Mouse (Mus musculus) neural tube, embryonic 13.5 days (tissue): Measurements from ENCODE around the gene Ggta1. TPM values are rescaled to one million over a fixed set of nuclear protein-coding genes. Genes with fewer than 3 reads are reported as not detected.

Experiments used
- ATAC-seq: fragments of 200-750 bp; cut with Nextera tagmentation; 2 replicates; pipeline ENCODE4 v1.8.0; 2017; ENCODE audit warnings: low read depth, mild to moderate bottlenecking, moderate TSS enrichment, moderate library complexity
- H3K27ac ChIP-seq: fragments of 300-500 bp; sonication (generic); replicated peaks from 2 replicates; pipeline ENCODE4 v1.5.1; 2015; ENCODE audit warnings: moderate library complexity, mild to moderate bottlenecking, inconsistent platforms
- H3K27me3 ChIP-seq: fragments of 300-500 bp; sonication (generic); 2 replicates; pipeline ENCODE4 v1.6.1; 2015; ENCODE audit warnings: mild to moderate bottlenecking, inconsistent platforms
- H3K36me3 ChIP-seq: fragments of 300-500 bp; sonication (generic); 2 replicates; pipeline ENCODE4 v1.6.1; 2015; ENCODE audit warnings: mild to moderate bottlenecking, inconsistent platforms
- H3K4me1 ChIP-seq: fragments of 300-500 bp; sonication (generic); replicated peaks from 2 replicates; pipeline ENCODE4 v1.6.1; 2015; ENCODE audit warnings: inconsistent platforms
- H3K4me2 ChIP-seq: fragments of 300-500 bp; sonication (generic); 2 replicates; pipeline ENCODE4 v1.6.1; 2015; ENCODE audit warnings: inconsistent platforms, mild to moderate bottlenecking, moderate library complexity
- H3K4me3 ChIP-seq: fragments of 300-500 bp; sonication (generic); 2 replicates; pipeline ENCODE4 v1.5.1; 2015; ENCODE audit warnings: mild to moderate bottlenecking, inconsistent platforms
- H3K9ac ChIP-seq: fragments of 300-500 bp; sonication (generic); 2 replicates; pipeline ENCODE4 v1.6.1; 2015; ENCODE audit warnings: moderate library complexity, mild to moderate bottlenecking, inconsistent platforms
- H3K9me3 ChIP-seq: fragments of 300-500 bp; sonication (generic); 2 replicates; pipeline ENCODE4 v1.6.1; 2016; ENCODE audit warnings: inconsistent platforms
- WGBS: fragments of 180-500 bp; shearing (Covaris S2); methylation state at CpG from one replicate; pipeline ENCODE4 v1.1.7; 2015; 5-methylcytosine and 5-hydroxymethylcytosine counted together
- polyA plus RNA-seq: library from polyadenylated mRNA; unstranded; fragments of >200 nt; fragmentation: Nextera tagmentation; extraction: Ambion mirVana; gene quantifications from 2 replicates; pipeline ENCODE4 v1.2.1, GENCODE M21; 2015

Gene Ggta1
- polyA plus RNA-seq, 1 experiment from 2014 or later: 8.7 TPM

- Histone ChIP-seq H3K9ac (no peak overlapping the region), H3K4me1 (0 out of 2 replicates have a peak, but pooled peaks cover 7% of the 10 kb centered on the region), H3K4me2 (no peak overlapping the region), H3K36me3 (no peaks in the 10 kb centered on the region), H3K4me3 (no peak overlapping the region), H3K9me3 (no peaks in the 10 kb centered on the region), H3K27me3 (no peaks in the 10 kb centered on the region), H3K27ac (no peak overlapping the region)
- WGBS: 53% methylated on average over 5 of the region's 5 CpGs
- ATAC-seq: no peak
Measured at GRCm38 (mm10) chr2:35486981-35487655, 24.1 kb upstream of the Ggta1 start.

DNA sequence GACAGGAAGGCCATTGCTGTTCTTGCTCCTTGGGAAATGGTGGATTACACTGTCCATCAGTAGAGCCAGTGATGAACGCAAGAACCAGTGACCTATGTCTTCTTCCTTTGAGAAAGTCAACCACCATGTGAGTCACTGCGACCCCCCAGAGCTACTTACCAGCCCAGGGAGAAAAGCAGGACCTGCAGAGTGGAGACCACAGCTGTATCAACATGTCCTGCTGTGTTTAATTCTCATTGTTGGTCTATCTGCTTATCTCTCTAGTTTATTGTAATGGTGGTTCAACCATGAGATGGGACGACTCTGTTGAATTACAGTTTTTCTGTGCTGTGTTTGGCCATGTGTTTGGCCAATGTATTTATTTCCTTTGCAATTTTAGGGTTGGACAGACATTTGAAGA lies 21.1 kb upstream of the Ggta1 start:
- WGBS: 90% methylated on average over 3 of the region's 3 CpGs
- H3K9ac ChIP-seq: no peak overlapping the region

DNA sequence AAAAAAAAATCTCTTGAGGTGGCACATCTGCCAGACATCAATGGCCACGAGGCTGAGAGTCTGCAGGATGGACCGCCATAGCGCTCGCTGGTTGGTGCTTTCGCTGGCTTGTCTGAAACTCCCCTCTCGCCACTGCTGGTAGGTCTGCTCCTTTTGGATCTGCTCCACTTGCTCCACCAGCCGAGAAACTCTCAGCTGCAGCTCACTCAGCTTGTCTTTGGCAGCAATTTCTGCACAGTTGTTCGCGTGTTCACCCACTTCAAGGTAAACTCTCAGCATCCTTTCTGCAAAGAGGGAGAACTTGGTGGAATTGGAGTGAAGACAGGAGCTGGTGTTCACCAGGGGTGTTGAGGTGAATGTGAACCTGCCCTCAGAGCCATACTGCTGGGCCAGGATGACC lies 20.4 kb upstream of the Ggta1 start:
- Histone ChIP-seq H3K9ac (no peak overlapping the region), H3K4me2 (no peak overlapping the region), H3K4me3 (no peak overlapping the region), H3K27ac (no peak overlapping the region), H3K9me3 (no peaks in the 10 kb centered on the region), H3K27me3 (no peaks in the 10 kb centered on the region), H3K36me3 (no peaks in the 10 kb centered on the region), H3K4me1 (peaks cover 7% of the 10 kb centered on the region; the same call in 1 of the 2 replicates)
- WGBS: 92% methylated on average over 9 of the region's 9 CpGs
- ATAC-seq: no peak

More for the DNA sequence above, 21.1 kb upstream of the Ggta1 start:
- H3K9me3 ChIP-seq: no peaks in the 10 kb centered on the region
- no peak overlapping the region for H3K4me3 ChIP-seq
- no peak overlapping the region for H3K27ac ChIP-seq
- H3K4me2 ChIP-seq: no peak overlapping the region
- no peaks in the 10 kb centered on the region for H3K27me3 ChIP-seq
- H3K4me1 ChIP-seq: peaks cover 7% of the 10 kb centered on the region; the same call in 1 of the 2 replicates
- no peak for ATAC-seq
- H3K36me3 ChIP-seq: no peaks in the 10 kb centered on the region

DNA sequence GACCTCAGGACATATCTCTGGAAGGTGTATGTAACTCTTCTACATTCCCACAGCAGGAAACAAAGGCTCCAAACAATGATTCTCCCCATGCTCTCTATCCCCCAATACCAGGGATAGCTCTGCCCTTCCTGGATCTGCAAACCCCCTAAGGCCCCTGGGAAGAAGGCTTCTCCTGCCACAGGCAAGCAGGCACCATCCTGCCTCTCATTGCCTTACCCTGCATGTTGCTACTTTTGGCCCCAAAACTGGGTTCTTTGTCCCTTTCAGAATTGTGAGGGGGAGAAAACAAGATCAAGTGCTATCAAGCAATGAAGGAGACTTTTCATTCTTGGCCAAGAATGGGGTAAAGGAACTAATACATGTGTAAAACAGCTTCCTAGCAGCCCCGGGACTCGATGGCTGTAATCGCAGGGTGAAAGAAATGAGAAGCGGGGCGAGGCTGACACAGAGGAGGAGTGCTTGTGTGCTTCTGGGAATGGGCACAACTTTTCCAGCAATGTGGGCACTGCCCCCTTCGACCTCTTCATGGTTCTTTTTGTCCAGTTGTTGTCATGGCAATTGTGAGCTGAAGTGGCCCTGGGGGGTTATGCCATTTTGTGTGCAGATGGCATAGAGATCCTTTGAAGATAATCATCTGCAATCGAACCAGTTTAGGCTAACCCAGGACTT lies 18.4 kb upstream of the Ggta1 start:
- H3K4me2 ChIP-seq: no peak overlapping the region
- H3K4me3 ChIP-seq: no peak overlapping the region
- peaks cover 7% of the 10 kb centered on the region; the same call in 1 of the 2 replicates for H3K4me1 ChIP-seq
- no peak for ATAC-seq
- no peak overlapping the region for H3K9ac ChIP-seq
- H3K36me3 ChIP-seq: no peaks in the 10 kb centered on the region
- 52% methylated on average over 7 of the region's 7 CpGs for WGBS
- no peaks in the 10 kb centered on the region for H3K27me3 ChIP-seq
- no peaks in the 10 kb centered on the region for H3K9me3 ChIP-seq
- no peak overlapping the region for H3K27ac ChIP-seq

DNA sequence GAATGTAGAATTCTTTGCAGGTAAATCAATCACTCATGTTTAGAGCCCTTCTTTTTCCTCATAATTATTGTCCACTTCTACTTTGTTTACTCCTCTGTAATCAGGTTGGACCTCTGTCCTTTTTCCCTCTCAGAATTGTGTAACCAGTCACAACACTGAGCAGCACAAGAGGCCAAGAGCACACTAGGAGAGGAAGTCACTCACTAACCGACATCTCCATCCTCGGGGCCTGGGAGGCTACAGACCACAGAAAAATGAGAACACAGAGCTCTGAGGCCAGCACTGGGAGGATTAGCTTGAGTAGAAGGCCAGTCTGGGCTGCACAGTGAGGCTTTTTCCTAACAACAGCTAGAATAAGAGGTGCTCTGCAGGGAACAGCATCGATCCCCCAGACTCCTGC lies 17.0 kb upstream of the Ggta1 start:
- WGBS: 69% methylated on average over 3 of the region's 3 CpGs
- Histone ChIP-seq H3K27ac (no peak overlapping the region), H3K4me3 (no peak overlapping the region), H3K4me2 (no peak overlapping the region), H3K9me3 (no peaks in the 10 kb centered on the region), H3K4me1 (peaks cover 7% of the 10 kb centered on the region; the same call in 1 of the 2 replicates), H3K27me3 (no peaks in the 10 kb centered on the region), H3K36me3 (no peaks in the 10 kb centered on the region), H3K9ac (no peak overlapping the region)
- no peak for ATAC-seq

GRCm38 (mm10) chr2:35478812-35479122 lies 15.7 kb upstream of the Ggta1 start:
- Histone ChIP-seq H3K4me1 (peaks cover 7% of the 10 kb centered on the region; the same call in 1 of the 2 replicates), H3K36me3 (no peaks in the 10 kb centered on the region), H3K9ac (no peak overlapping the region), H3K9me3 (no peaks in the 10 kb centered on the region), H3K27me3 (no peaks in the 10 kb centered on the region), H3K4me3 (no peak overlapping the region), H3K27ac (no peak overlapping the region), H3K4me2 (no peak overlapping the region)
- no peak for ATAC-seq
- WGBS: 55% methylated on average over 3 of the region's 3 CpGs

GRCm38 (mm10) chr2:35477999-35478811 lies 15.2 kb upstream of the Ggta1 start:
- Histone ChIP-seq H3K9me3 (no peaks in the 10 kb centered on the region), H3K27me3 (no peaks in the 10 kb centered on the region), H3K27ac (no peak overlapping the region), H3K9ac (no peak overlapping the region), H3K4me3 (no peak overlapping the region), H3K4me2 (no peak overlapping the region), H3K36me3 (no peaks in the 10 kb centered on the region), H3K4me1 (peaks cover 7% of the 10 kb centered on the region; the same call in 1 of the 2 replicates)
- no peak for ATAC-seq
- WGBS: 82% methylated on average over 10 of the region's 10 CpGs

DNA sequence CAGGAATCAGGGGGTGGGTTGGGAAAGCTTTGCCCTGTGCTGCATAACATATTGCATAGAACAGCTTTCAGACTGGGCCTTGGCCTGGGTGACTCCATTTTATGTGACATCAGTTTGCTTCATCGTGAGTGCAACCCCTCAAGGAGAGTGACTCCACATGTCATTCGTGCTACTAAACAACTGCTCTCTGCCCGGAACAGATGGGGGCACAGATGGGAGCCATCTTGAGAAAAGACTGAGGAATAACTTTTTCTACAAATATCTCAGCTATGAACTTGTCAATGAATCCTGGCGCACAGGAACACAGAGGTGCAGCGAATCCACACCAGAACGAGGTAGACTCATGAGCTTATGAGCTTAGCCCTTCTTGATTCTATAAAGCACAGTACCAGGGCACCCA lies 14.3 kb upstream of the Ggta1 start:
- 91% methylated on average over 6 of the region's 6 CpGs for WGBS
- no peak overlapping the region for H3K27ac ChIP-seq
- H3K9me3 ChIP-seq: no peaks in the 10 kb centered on the region
- no peak overlapping the region for H3K4me3 ChIP-seq
- no peak overlapping the region for H3K9ac ChIP-seq
- no peaks in the 10 kb centered on the region for H3K27me3 ChIP-seq
- ATAC-seq: no peak
- peaks cover 7% of the 10 kb centered on the region; the same call in 1 of the 2 replicates for H3K4me1 ChIP-seq
- no peaks in the 10 kb centered on the region for H3K36me3 ChIP-seq
- H3K4me2 ChIP-seq: no peak overlapping the region

- H3K27me3 ChIP-seq: no peaks in the 10 kb centered on the region
- H3K9me3 ChIP-seq: no peaks in the 10 kb centered on the region
- no peak overlapping the region for H3K4me3 ChIP-seq
- H3K4me1 ChIP-seq: no peaks in the 10 kb centered on the region
- H3K4me2 ChIP-seq: no peak overlapping the region
- H3K9ac ChIP-seq: no peak overlapping the region
- H3K27ac ChIP-seq: no peak overlapping the region
- no peaks in the 10 kb centered on the region for H3K36me3 ChIP-seq
- 91% methylated on average over 1 of the region's 1 CpGs for WGBS
- ATAC-seq: no peak
Measured at GRCm38 (mm10) chr2:35474916-35475315, 11.9 kb upstream of the Ggta1 start.

DNA sequence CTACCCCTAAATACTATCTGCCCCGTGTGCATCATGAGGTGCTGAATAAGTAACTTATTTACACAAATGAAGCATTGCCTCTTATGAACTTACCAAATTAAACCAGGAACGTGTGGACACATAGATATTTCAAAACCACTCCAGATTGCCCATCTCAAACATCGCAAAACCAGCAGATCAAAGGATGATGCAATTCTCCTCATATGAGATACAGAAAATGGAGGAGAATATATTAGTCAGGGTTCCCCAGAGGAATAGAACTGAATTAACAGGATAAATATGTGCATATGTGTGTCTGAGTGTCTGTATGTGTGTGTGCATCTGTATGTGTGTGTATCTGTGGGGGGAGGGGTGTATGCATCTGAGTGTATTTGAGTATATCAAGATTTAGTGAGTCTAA lies 6.2 kb upstream of the Ggta1 start:
- Histone ChIP-seq H3K36me3 (no peaks in the 10 kb centered on the region), H3K4me3 (no peak overlapping the region), H3K9ac (no peak overlapping the region), H3K4me1 (no peaks in the 10 kb centered on the region), H3K9me3 (no peaks in the 10 kb centered on the region), H3K27me3 (no peaks in the 10 kb centered on the region), H3K4me2 (no peak overlapping the region), H3K27ac (no peak overlapping the region)
- WGBS: 79% methylated on average over 3 of the region's 3 CpGs
- ATAC-seq: no peak

DNA sequence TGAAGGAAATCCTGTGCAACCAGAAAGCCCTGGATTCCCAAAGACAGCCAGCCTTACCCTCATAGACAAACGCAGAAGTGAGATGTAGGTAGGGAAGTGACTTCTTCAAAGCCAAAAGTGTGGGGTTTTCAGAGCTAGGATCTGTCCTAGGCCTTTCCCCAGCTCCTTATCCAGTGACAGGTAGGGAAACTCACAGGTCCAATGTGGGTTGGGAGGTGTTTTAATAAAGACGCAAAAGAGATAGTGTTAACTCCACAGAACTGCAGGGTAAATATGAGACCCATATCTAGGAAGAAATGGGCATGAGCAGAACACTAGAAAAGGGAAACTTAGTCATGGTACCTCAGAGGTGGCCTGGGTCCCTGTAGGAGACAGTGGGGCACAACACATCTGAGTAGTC lies 5.2 kb upstream of the Ggta1 start:
- H3K4me2 ChIP-seq: no peak overlapping the region
- H3K36me3 ChIP-seq: no peaks in the 10 kb centered on the region
- WGBS: 86% methylated on average over 2 of the region's 2 CpGs
- no peak overlapping the region for H3K9ac ChIP-seq
- no peak overlapping the region for H3K4me3 ChIP-seq
- 0 out of 2 replicates have a peak, but pooled peaks cover 2% of the 10 kb centered on the region for H3K27me3 ChIP-seq
- no peak overlapping the region for H3K27ac ChIP-seq
- no peak for ATAC-seq
- H3K9me3 ChIP-seq: no peaks in the 10 kb centered on the region
- 0 out of 2 replicates have a peak, but pooled peaks cover 3% of the 10 kb centered on the region for H3K4me1 ChIP-seq

DNA sequence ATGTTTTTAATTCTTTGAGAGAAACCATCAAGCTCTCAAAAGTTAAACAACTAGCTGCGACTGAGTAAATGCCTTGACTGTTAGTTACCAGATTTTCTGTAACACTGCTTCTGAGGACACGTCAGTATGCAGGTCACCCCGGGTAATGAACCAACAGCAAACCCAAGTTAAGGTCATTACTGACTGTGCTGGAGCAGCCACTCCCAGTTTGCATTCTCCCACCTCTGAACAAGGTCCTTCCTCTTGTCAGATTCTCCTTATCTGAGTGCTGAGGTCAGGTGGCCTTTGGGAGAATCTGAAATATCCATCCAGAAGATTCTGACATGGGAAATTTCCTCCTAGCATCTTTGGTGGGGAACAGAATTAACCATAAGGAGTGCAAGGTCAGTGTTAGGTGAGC lies 4.8 kb upstream of the Ggta1 start:
- Histone ChIP-seq H3K9ac (no peak overlapping the region), H3K27me3 (0 out of 2 replicates have a peak, but pooled peaks cover 2% of the 10 kb centered on the region), H3K4me3 (no peak overlapping the region), H3K27ac (no peak overlapping the region), H3K9me3 (no peaks in the 10 kb centered on the region), H3K4me1 (peaks cover 6% of the 10 kb centered on the region; the same call in 1 of the 2 replicates), H3K36me3 (no peaks in the 10 kb centered on the region), H3K4me2 (no peak overlapping the region)
- WGBS: 81% methylated on average over 3 of the region's 3 CpGs
- ATAC-seq: no peak
